Mouse (Mus musculus) small intestine, adult 2 months (tissue): ENCODE results near the gene Rbms3.

Experiments used
- CTCF ChIP-seq: fragments of 200-500 bp; IDR thresholded peaks from 2 replicates; pipeline ENCODE4 v1.5.1; 2012; ENCODE audit warnings: low read depth, mild to moderate bottlenecking, control low read depth, inconsistent platforms, low read length, moderate library complexity, mixed read lengths; ENCODE audit not compliant: insufficient replicate concordance, insufficient read length; ENCODE audit errors: extremely low read depth
- POLR2A ChIP-seq: fragments of 200-500 bp; IDR thresholded peaks from 2 replicates; pipeline ENCODE4 v1.6.1; 2012; ENCODE audit warnings: low read depth, mild to moderate bottlenecking, control low read depth, inconsistent platforms, low read length, moderate library complexity

DNA sequence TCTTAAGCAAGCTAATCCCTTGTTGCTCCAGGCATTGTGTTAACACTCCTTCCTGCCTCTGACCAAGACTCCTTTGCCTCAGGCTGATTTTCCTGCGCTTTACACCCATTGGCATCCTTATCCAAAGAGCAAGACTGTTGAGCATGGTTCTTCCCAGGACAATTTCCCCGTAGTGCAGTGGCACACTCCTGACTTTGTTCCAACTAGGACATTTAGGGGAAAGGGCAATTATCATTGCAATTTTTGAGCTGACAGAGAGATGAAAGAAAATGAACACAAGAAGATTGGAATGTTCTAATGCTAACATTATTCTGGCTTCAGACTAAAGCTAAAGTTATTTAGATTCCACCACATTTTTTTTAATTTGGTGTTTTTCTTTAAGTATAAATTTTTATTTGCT, 24.9 kb upstream of the Rbms3 start:
- TF ChIP-seq CTCF = no peak
- no peak for TF ChIP-seq POLR2A
